Mouse (Mus musculus) small intestine, adult 2 months (tissue): ENCODE results near the gene Mprip. TPM values are rescaled to one million over a fixed set of nuclear protein-coding genes. Genes with fewer than 3 reads are reported as not detected.

Experiments
- H3K27ac ChIP-seq: fragments of 200-500 bp; 2 replicates; pipeline ENCODE4 v1.5.1; 2012; ENCODE audit warnings: low read depth, low read length, control low read depth, inconsistent platforms; ENCODE audit not compliant: insufficient read depth
- H3K27me3 ChIP-seq: fragments of 200-500 bp; 2 replicates; pipeline ENCODE4 v1.6.1; 2012; ENCODE audit warnings: mild to moderate bottlenecking, moderate library complexity, low read length, inconsistent platforms; ENCODE audit not compliant: control insufficient read depth, insufficient read depth
- H3K36me3 ChIP-seq: fragments of 200-500 bp; 2 replicates; pipeline ENCODE4 v1.6.1; 2012; ENCODE audit warnings: mild to moderate bottlenecking, low read length, control low read depth, inconsistent platforms; ENCODE audit not compliant: control insufficient read depth, insufficient read depth
- H3K4me1 ChIP-seq: fragments of 200-500 bp; 2 replicates; pipeline ENCODE4 v1.6.1; 2012; ENCODE audit warnings: low read length, inconsistent platforms, mixed read lengths; ENCODE audit not compliant: control insufficient read depth, insufficient read depth, insufficient read length
- H3K4me3 ChIP-seq: fragments of 200-500 bp; 2 replicates; pipeline ENCODE4 v1.5.1; 2012; ENCODE audit warnings: low read depth, mild to moderate bottlenecking, control low read depth, inconsistent platforms, low read length, moderate library complexity
- CTCF ChIP-seq: fragments of 200-500 bp; IDR thresholded peaks from 2 replicates; pipeline ENCODE4 v1.5.1; 2012; ENCODE audit warnings: low read depth, mild to moderate bottlenecking, control low read depth, inconsistent platforms, low read length, moderate library complexity, mixed read lengths; ENCODE audit not compliant: insufficient replicate concordance, insufficient read length; ENCODE audit errors: extremely low read depth
- POLR2A ChIP-seq: fragments of 200-500 bp; IDR thresholded peaks from 2 replicates; pipeline ENCODE4 v1.6.1; 2012; ENCODE audit warnings: low read depth, mild to moderate bottlenecking, control low read depth, inconsistent platforms, low read length, moderate library complexity
- WGBS: fragments of 180-500 bp; shearing (Covaris S2); methylation state at CpG from one replicate; pipeline ENCODE4 v1.1.7; 2018; 5-methylcytosine and 5-hydroxymethylcytosine counted together
- polyA plus RNA-seq: library from polyadenylated mRNA; depleted of rRNA; stranded (reverse); fragments of >200 nt; gene quantifications from 2 replicates; pipeline ENCODE4 v1.2.3, GENCODE M21; 2012

Gene Mprip
- polyA plus RNA-seq, 1 experiment, result 76.4 TPM

GRCm38 (mm10) chr11:59793390-59793789 lies 132.3 kb downstream of the Mprip start:
- WGBS, result 88% methylated on average over 6 of the region's 6 CpGs
- H3K4me3 ChIP-seq, result no peak overlapping the region
- H3K4me1 ChIP-seq, result no peaks in the 10 kb centered on the region
- H3K36me3 ChIP-seq, result peaks cover 60% of the 10 kb centered on the region
- TF ChIP-seq CTCF (no peak), POLR2A (no peak)
- H3K27ac ChIP-seq, result no peak overlapping the region
- H3K27me3 ChIP-seq, result no peaks in the 10 kb centered on the region

DNA sequence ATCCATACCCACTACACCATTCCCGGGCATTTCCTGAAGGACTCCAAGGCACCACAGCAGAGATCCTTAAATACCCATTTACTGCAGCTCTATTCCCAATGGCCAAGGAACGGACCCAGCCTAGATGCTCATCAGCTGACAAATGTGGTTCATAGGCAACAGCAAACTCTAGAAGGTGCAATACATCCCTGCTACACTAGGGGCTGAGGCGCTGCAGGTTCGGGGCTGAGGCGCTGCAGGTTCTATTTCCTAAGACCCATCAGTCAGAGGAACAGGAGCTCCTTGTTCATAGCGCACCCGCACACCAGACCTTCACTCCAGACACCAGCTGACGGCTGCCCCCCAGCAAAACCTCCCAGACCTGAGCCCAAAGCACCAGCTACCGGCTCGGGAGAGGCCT lies 139.3 kb downstream of the Mprip start:
- 98% methylated on average over 10 of the region's 10 CpGs for WGBS
- no peak overlapping the region for H3K4me3 ChIP-seq
- H3K36me3 ChIP-seq, result peaks cover 84% of the 10 kb centered on the region
- no peaks in the 10 kb centered on the region for H3K4me1 ChIP-seq
- no peaks in the 10 kb centered on the region for H3K27me3 ChIP-seq
- TF ChIP-seq CTCF, result no peak
- no peak for TF ChIP-seq POLR2A
- H3K27ac ChIP-seq, result no peak overlapping the region

- no peak overlapping the region for H3K4me3 ChIP-seq
- H3K4me1 ChIP-seq, result no peaks in the 10 kb centered on the region; the same call in 1 of the 2 replicates
- H3K36me3 ChIP-seq, result peaks cover 82% of the 10 kb centered on the region
- H3K27ac ChIP-seq, result no peak overlapping the region
- WGBS, result 92% methylated on average over 8 of the region's 8 CpGs
- no peaks in the 10 kb centered on the region for H3K27me3 ChIP-seq
- no peak for TF ChIP-seq POLR2A
- TF ChIP-seq CTCF, result no peak
These were observed 140.8 kb downstream of the Mprip start for GRCm38 (mm10) chr11:59801881-59802280.

DNA sequence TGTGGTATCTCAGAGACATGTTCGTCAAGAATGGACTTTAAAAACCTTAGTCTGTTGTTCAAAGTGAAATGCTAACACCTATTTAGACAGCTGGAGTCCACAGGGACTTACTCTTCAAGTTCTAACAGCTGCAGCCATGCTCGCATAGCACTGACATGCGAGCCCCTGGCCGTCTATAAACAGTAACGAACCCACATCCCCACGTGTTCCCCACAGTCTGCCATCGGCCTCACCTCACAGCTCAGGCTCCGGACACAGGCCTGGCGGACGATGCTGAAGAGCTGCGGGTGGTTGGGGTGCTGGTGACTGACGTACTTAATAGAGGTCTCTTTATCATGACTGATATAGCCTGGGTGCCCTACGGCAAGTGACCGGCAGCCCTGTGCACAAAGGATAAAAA lies 142.4 kb downstream of the Mprip start:
- Histone ChIP-seq H3K4me1 (peaks cover 2% of the 10 kb centered on the region), H3K27me3 (no peaks in the 10 kb centered on the region), H3K27ac (no peak overlapping the region), H3K4me3 (no peak overlapping the region), H3K36me3 (peaks cover 75% of the 10 kb centered on the region)
- WGBS, result 92% methylated on average over 14 of the region's 14 CpGs
- TF ChIP-seq CTCF (no peak), POLR2A (no peak)

- TF ChIP-seq CTCF (no peak), POLR2A (no peak)
- Histone ChIP-seq H3K4me1 (peaks cover 6% of the 10 kb centered on the region), H3K4me3 (no peak overlapping the region), H3K27me3 (no peaks in the 10 kb centered on the region), H3K27ac (no peak overlapping the region), H3K36me3 (peaks cover 66% of the 10 kb centered on the region)
- WGBS, result 96% methylated on average over 22 of the region's 22 CpGs
These were observed 143.5 kb downstream of the Mprip start for GRCm38 (mm10) chr11:59804409-59805110.

GRCm38 (mm10) chr11:59805256-59805655 lies 144.2 kb downstream of the Mprip start:
- Histone ChIP-seq H3K27me3 (no peaks in the 10 kb centered on the region), H3K4me3 (no peak overlapping the region), H3K4me1 (peaks cover 6% of the 10 kb centered on the region), H3K27ac (no peak overlapping the region), H3K36me3 (peaks cover 60% of the 10 kb centered on the region)
- WGBS, result 93% methylated on average over 1 of the region's 1 CpGs
- TF ChIP-seq POLR2A, result no peak
- TF ChIP-seq CTCF, result no peak

- no peak overlapping the region for H3K4me3 ChIP-seq
- peaks cover 56% of the 10 kb centered on the region for H3K36me3 ChIP-seq
- H3K4me1 ChIP-seq, result peaks cover 6% of the 10 kb centered on the region
- no peak for TF ChIP-seq POLR2A
- TF ChIP-seq CTCF, result no peak
- 93% methylated on average over 2 of the region's 2 CpGs for WGBS
- no peaks in the 10 kb centered on the region for H3K27me3 ChIP-seq
- no peak overlapping the region for H3K27ac ChIP-seq
These were observed 144.6 kb downstream of the Mprip start for GRCm38 (mm10) chr11:59805656-59806055.
